Mouse (Mus musculus): ENCODE results near the gene Cftr.

Cftr gene

DNA sequence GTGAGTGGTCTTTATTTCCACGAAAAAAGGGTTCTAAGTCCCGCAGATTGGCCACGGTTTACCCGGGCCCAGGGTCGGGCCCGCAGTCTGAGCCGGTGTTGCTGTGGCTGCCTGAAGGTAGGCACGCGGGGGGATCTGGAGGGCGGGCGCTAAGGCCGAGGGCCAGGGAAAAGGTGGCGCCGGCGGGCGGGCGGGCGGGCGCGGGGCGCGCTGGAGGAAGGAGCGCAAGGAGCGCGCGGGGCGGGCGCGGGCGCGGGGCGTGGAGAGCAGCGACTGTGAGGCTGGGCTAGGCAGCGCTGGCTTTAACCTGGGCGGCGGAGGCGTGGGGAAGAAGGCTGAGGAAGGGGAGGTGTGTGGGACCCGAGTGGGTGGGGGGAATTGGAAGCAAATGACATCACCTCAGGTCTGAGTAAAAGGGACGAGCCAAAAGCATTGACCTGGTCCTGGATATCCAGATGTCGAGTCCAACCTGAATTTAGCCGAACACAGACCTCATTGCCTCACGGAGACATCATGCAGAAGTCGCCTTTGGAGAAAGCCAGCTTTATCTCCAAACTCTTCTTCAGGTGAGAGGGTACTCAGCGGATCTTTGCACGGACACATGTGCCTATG lies at the start of gene Cftr:
Gene Cftr (plus strand): TSS at position 377 of the 612 bp plus-strand sequence.
- DNase-seq (ENCODE audit: low read depth): no peak

- DNase-seq (ENCODE audit: low read depth): no peak
These were observed 43.1 kb upstream of the Cftr start for GRCm38 (mm10) chr6:18127206-18127983.

DNA sequence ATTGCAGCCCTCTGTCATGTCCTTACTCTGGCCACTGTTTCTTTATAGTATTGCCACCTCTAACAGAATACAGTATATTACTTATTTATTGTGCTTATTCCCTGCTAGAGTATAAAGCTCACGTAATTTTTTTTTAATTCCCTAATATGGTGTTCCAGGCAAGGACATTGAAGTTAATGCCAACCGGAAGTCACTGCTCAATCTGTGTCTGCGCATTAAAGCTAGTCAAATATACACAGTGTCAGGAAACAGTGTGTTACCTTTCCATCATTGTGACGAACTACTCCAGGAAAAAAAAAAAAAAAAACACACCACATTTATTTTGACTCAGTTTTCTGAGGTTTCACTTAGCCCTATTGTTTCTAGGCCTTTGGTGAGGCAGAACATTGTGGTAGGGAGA lies 42.4 kb upstream of the Cftr start:
- no peak for DNase-seq (ENCODE audit: low read depth)

DNA sequence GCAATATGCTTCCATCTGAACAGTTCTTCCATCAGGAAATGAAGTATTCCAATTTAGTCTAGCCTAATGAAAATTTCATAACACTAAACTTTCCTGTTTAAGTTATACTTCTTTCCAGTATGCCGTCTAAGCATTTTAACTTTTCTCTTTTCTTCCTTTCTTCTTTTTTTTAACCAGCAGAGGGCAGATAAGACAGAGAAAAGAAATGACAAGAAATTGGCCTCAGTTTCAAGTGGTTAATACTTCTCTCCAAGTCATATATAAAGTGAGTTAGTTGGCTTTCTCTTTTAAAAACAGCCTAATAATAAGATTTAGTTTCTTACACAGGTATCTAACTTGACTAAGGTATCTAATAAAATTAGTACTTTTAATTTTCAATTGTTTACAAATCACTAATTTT lies 35.2 kb upstream of the Cftr start:
- no peak for DNase-seq (ENCODE audit: low read depth)

GRCm38 (mm10) chr6:18153031-18153430 lies 17.5 kb upstream of the Cftr start:
- no peak for DNase-seq (ENCODE audit: low read depth)

DNA sequence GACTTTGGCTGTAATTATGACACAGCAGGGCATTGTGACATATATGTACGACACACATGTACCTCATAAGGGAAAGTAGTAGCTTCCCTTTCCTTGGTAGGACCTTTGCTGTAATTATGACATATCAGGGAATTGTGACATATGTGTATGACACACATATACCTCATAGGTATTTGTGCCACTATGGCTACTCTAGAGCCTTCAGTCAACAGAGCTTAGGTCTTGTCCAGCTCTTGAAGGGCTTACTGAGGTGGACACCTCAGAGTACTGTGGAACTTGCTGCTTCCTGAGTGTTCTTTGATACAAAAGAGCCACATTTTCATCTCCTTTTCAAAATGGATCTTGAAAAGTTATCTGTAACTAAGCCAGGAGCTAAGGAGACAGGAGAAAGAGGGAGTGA lies 869 bp upstream of the Cftr start:
- no peak for DNase-seq (ENCODE audit: low read depth)

DNA sequence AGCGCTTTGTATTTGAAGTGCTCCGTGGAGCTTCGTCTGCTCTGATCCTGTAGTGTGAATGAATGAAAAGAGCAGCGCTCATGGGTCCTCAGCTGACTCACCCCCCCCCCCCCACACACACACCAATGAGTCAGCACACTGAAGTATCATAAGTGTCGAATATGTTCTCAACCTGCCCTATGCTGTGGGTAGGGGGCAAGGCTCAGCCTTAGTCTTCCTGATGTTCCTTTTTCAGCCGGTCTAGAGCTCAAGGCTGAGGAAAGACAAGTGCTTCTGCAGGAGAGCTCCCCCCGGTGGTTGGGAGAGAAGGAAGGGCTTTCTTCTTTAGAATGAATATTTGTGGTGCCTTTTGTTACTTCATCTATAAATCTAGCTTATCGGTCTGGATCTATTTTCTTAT lies 1.1 kb downstream of the Cftr start:
- peak; percentile 17 for DNase-seq (ENCODE audit: low read depth)

DNA sequence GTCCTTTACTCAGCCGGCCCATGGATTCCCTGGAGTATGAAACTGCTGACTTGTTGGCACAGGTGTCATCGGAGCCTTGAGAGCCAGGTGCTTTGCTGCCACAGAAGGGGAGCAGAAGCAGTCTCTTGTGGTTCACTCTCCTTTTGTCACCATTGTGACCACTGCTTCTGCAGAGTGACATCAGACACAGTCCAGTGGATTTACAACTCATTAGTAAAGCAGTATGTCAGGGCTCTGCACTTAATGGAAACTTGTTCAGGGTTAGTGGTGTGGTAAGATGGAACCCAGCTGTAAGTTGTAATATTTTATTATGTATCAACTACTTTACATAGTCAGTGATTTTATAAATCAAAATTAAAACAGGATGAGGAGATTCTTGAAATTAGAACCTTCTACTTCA lies 7.0 kb downstream of the Cftr start:
- DNase-seq (ENCODE audit: low read depth): no peak

DNA sequence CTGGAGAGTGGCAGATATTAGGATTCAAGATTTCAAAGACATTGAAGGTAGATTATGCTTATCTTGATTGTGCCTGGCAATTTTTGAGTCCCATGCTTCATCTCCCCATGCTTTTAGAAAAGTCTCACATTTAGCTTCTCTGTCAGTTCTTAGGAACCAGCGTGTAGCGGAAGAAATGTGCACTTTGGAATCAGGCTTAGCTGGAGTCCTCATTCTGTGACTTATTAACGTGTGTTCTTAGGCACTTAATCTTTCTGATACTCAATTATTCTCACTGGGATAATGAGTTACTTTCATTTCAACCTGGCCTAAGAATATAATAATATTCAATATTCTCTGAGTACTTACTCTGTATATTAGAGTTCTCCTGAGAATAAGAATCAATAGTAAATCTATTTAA lies 10.2 kb downstream of the Cftr start:
- DNase-seq (ENCODE audit: low read depth): no peak

DNA sequence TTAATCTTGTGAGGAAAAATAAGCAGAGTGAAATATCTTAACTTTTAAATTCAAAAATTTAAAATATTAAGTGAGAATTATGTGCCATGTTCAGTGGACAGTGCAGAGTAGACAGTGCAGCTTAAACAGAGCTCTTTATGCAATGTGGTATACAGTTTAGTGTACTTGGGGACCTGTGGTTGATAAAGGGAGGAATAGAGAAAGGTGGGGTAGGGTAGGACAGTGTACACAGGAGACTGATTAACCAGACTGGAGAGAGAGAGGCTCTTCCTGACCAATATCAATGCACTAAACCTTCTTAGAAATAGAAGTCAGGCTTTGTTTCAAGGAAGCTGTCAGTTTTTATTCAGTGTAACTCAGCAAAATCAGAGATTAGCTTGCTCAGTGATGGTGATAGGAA lies 12.4 kb downstream of the Cftr start:
- no peak for DNase-seq (ENCODE audit: low read depth)

DNA sequence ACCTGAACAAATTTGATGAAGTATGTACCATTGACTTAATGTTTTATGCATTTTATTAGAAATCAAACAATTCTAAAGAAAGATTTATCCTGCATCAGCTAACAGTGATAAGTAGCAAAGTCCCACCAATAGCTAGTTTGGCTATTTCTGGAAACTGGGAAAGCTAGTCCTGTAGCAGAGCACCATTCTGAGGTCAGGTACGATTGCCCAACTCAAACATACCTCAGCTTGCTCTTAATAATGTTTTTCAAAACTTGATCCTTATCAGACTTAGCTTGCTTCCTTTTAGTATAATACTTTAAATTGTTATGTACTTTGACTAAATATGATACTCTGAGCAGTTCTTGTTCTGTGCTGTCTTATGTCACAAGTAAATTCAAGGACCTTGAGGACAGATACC lies 50.2 kb downstream of the Cftr start:
- DNase-seq (ENCODE audit: low read depth): no peak

DNA sequence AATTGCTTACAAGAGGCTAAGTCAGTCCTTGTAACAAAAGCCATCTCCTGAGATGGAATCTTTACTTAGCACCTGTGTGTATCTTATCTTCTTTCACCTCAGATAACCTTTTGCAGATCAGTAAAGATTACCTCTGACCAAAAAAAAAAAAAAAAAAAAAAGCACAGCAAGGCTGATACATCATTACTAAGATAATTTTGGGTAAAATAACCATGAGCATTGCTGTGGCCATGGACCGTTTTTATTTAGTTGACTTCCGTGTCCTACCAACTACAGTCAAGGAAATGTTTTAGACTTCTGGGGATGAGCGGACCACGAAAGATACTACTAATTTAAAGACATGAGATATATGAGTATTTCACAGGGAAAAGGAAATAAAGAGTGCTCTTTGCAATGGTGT lies 52.7 kb downstream of the Cftr start:
- DNase-seq (ENCODE audit: low read depth): no peak

- DNase-seq (ENCODE audit: low read depth): no peak
These were observed 54.7 kb downstream of the Cftr start for GRCm38 (mm10) chr6:18225157-18225556.

- DNase-seq (ENCODE audit: low read depth): no peak
These were observed 76.0 kb downstream of the Cftr start for GRCm38 (mm10) chr6:18246495-18246894.

- no peak for DNase-seq (ENCODE audit: low read depth)
These were observed 77.5 kb downstream of the Cftr start for GRCm38 (mm10) chr6:18247891-18248463.

- no peak for DNase-seq (ENCODE audit: low read depth)
These were observed 78.0 kb downstream of the Cftr start for GRCm38 (mm10) chr6:18248464-18248863.

DNA sequence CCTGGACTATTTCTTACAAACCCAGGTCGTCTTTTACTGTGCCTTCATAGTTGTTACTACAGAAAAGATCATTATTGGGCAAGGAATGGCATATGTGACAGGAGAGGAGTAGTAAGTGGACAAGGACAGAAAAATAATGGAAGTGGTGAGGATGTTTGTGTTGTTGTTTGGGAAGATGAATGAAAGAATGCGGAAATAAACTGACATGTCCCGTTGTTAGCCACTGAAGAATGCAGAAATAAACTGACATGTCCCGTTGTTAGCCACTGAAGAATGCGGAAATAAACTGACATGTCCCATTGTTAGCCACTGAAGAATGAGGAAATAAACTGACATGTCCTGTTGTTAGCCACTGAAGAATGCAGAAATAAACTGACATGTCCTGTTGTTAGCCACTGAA lies 84.1 kb downstream of the Cftr start:
- no peak for DNase-seq (ENCODE audit: low read depth)

- no peak for DNase-seq (ENCODE audit: low read depth)
These were observed 100.5 kb downstream of the Cftr start for GRCm38 (mm10) chr6:18270983-18271382.

DNA sequence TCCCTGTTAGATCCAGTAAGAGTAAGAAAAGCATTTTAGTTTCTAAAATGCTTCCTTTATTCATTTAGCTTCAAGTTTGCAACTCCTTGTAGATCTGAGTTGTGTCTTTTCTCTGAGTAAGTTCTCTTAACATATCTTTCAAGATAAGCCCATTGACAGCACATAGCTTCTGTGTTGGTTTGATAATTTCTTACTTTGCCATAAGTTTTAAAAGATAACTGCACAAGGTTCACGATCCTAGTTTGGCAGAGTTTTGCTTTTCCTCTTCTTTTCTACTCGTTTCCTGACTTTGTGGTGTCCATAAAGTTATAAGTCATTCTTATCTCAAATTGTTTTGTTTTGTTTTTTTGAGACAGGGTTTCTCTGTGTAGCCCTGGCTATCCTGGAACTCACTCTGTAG lies 130.3 kb downstream of the Cftr start:
- no peak for DNase-seq (ENCODE audit: low read depth)

- DNase-seq (ENCODE audit: low read depth): no peak
These were observed 131.6 kb downstream of the Cftr start for GRCm38 (mm10) chr6:18302105-18302504.

DNA sequence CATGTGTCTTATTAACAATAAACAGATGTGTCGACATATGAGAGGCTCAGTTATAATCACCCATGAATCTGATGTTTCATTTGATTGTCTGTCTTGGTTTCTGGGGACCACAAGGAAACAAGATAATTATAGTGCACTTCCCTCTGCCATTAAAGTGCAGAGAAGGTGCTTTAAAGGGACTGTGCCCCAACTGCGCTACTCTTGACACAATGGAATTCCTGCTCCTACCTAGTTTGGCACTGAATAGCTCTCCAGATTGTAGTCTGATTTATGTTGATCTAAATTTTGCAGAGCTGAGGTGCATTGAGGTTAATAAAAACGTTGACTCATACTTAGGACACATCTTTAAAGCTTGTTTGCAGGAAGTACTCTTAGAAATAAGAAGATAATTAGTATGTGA lies 132.7 kb downstream of the Cftr start:
- no peak for DNase-seq (ENCODE audit: low read depth)

DNA sequence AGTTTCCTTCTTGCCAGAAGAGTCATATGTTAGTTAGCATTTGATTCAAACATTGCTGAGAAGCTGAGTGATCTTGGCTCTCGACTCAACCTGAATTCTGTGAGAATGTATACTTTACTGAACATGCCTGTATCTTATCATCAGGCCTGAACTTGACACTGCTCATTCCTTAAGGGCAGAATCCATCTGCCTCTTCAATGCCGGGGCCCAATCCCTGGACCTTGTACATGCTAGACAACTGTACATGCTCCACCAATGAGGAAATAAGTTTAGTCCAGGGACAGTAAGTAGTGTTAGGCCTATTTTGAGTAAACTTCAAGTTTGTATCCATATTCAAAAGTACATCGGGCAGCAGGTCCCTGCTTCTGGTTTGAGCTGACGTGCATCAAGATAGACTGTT lies 134.6 kb downstream of the Cftr start:
- no peak for DNase-seq (ENCODE audit: low read depth)

DNA sequence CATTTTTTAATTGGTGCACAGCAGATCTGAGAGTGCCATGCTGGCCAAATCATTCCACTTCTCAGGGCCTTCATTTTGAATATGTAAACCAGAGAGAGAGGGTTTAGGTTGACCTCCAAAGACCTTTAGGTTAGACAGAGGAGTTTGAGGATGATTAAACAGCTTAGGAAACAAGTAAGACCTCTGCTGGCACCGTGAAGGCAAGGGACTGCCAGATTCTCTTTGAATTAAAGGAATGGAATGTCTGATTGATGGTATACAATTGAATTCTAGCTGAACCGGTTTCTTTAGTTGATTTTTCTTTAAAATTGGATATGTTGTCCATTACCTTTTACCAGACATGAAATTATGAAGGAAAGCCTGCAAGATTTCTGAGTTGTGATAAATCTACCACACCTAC lies 140.5 kb downstream of the Cftr start:
- DNase-seq (ENCODE audit: low read depth): no peak

All from c-Kit-positive CD71-negative TER-119-negative erythroid progenitor cells, embryonic 14.5 days (primary cell).